Mouse (Mus musculus) intestine, embryonic 15.5 days (tissue): ENCODE measurements around the gene Map3k5. TPM values are rescaled to one million over a fixed set of nuclear protein-coding genes. Genes with fewer than 3 reads are reported as not detected.
"Not testable (repeated sequence)": the region's sequence is repeated elsewhere in the genome, so short reads cannot be mapped to it uniquely, and the experiment has no call there.

Experiments
- ATAC-seq: fragments of 200-750 bp; cut with Nextera tagmentation; 2 replicates; pipeline ENCODE4 v1.8.0; 2017; ENCODE audit warnings: moderate TSS enrichment, moderate library complexity
- H3K27ac ChIP-seq: fragments of 300-500 bp; sonication (generic); 2 replicates; pipeline ENCODE4 v1.5.1; 2015; ENCODE audit warnings: mild to moderate bottlenecking, inconsistent platforms
- H3K27me3 ChIP-seq: fragments of 300-500 bp; sonication (generic); replicated peaks from 2 replicates; pipeline ENCODE4 v1.6.1; 2015; ENCODE audit warnings: inconsistent platforms
- H3K36me3 ChIP-seq: fragments of 300-500 bp; sonication (generic); 2 replicates; pipeline ENCODE4 v1.6.1; 2015; ENCODE audit warnings: inconsistent platforms
- H3K4me1 ChIP-seq: fragments of 300-500 bp; sonication (generic); replicated peaks from 2 replicates; pipeline ENCODE4 v1.6.1; 2015; ENCODE audit warnings: inconsistent platforms
- H3K4me2 ChIP-seq: fragments of 300-500 bp; sonication (generic); replicated peaks from 2 replicates; pipeline ENCODE4 v1.6.1; 2015; ENCODE audit warnings: mild to moderate bottlenecking, inconsistent platforms
- H3K4me3 ChIP-seq: fragments of 300-500 bp; sonication (generic); replicated peaks from 2 replicates; pipeline ENCODE4 v1.5.1; 2015; ENCODE audit warnings: inconsistent platforms
- H3K9ac ChIP-seq: fragments of 300-500 bp; sonication (generic); 2 replicates; pipeline ENCODE4 v1.6.1; 2015; ENCODE audit warnings: inconsistent platforms
- H3K9me3 ChIP-seq: fragments of 300-500 bp; sonication (generic); 2 replicates; pipeline ENCODE4 v1.6.1; 2016; ENCODE audit warnings: inconsistent platforms
- WGBS: fragments of 180-500 bp; shearing (Covaris S2); methylation state at CpG from one replicate; pipeline ENCODE4 v1.1.7; 2015; 5-methylcytosine and 5-hydroxymethylcytosine counted together
- polyA plus RNA-seq: library from polyadenylated mRNA; unstranded; fragments of >200 nt; fragmentation: Nextera tagmentation; extraction: Ambion mirVana; gene quantifications from 2 replicates; pipeline ENCODE4 v1.2.1, GENCODE M21; 2015

The Map3k5 gene
- polyA plus RNA-seq, 1 experiment from 2014 or later: 1.9 TPM

DNA sequence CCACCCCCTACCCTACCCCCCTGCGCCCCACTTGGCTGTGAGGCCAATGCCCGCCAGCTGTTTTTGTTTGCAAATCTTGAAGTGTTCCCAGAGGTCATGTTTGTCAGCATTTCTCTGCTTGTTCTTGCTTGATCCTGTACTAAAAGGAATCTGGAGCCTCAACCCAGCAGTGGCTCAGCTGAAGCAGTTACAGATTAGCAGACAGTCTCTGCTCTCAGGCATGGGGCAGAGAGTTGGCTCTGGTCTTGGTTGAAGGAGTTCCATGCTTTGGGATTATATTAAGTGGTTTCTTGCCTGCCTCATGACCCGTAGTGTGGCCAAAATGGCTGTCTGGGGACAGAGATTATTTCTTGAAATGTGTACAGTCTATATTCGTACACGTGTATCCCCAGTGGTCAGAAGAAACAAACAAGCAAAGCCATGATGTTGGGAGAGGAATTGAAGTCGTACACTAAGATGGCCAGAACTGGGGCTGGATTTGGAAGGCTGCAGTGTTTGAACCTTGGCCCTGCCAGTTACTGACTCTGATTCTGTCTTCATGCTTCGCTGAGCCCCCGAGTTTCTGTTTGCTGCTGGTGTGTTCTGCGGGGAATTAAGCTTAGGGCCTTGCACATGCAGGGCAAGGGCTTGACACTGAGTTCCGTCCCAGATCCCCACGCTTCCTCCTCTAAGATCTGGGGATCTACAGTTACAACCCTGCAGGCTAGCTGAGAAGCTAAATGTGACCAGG, 18.9 kb downstream of the Map3k5 start:
- whole genome bisulfite sequencing: 85% methylated on average over 11 of the region's 11 CpGs
- no peak overlapping the region for H3K27ac ChIP-seq

DNA sequence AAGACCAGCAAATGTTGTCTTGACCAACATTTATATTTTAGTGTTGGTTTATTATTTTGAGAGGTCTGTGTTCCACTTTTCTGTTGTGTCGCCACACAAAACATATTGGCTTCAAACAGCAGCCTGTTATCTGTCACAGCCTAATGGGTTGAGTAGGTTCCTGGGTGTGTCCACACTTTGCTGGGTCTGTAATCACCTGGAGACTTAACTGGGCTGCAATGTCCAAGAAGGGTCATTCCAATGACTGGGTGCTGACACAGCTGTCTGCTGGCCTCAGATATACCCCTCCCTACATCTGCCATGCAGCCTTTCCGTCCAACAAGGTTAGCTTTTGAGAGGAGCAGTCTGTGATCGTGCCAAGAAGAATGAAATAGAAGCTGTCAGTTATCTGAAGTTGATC, 20.3 kb downstream of the Map3k5 start:
- Histone ChIP-seq H3K9me3 (no peaks in the 10 kb centered on the region), H3K4me2 (no peak overlapping the region), H3K27me3 (no peaks in the 10 kb centered on the region), H3K27ac (no peak overlapping the region), H3K36me3 (no peaks in the 10 kb centered on the region), H3K4me1 (peaks cover 12% of the 10 kb centered on the region), H3K4me3 (no peak overlapping the region), H3K9ac (no peak overlapping the region)
- ATAC-seq: no peak
- 79% methylated on average over 3 of the region's 3 CpGs for WGBS

More for the DNA sequence above, 18.9 kb downstream of the Map3k5 start:
- ATAC-seq: no peak
- peaks cover 12% of the 10 kb centered on the region for H3K4me1 ChIP-seq
- no peak overlapping the region for H3K4me3 ChIP-seq
- H3K27me3 ChIP-seq: no peaks in the 10 kb centered on the region
- no peak overlapping the region for H3K4me2 ChIP-seq
- no peaks in the 10 kb centered on the region for H3K9me3 ChIP-seq
- H3K36me3 ChIP-seq: no peaks in the 10 kb centered on the region
- H3K9ac ChIP-seq: no peak overlapping the region

GRCm38 (mm10) chr10:19955817-19956216, 21.5 kb downstream of the Map3k5 start:
- 94% methylated on average over 6 of the region's 6 CpGs for WGBS
- Histone ChIP-seq H3K27ac (no peak overlapping the region), H3K4me3 (no peak overlapping the region), H3K9me3 (no peaks in the 10 kb centered on the region), H3K4me2 (no peak overlapping the region), H3K27me3 (no peaks in the 10 kb centered on the region), H3K4me1 (peaks cover 12% of the 10 kb centered on the region), H3K36me3 (no peaks in the 10 kb centered on the region), H3K9ac (no peak overlapping the region)
- no peak for ATAC-seq

DNA sequence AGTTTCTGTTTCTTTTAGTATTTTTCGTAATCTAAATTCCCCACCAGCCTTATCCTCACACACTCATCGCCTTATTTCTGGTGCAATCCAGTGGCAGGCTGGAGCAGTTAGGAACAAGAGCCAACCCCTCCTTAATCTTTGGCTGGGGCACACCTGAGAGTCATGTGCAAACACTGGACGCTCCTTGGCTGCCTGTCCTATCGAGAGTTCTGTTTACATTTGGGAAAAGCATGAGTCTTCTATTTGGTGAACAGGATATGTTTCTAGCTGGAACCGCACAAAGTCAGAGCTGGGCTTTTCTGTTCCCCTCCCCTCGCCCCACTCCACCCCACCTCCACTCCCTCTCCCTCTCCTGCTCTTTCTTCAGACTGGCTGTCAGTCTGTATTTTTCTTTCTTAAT, 22.5 kb downstream of the Map3k5 start:
- H3K36me3 ChIP-seq: no peaks in the 10 kb centered on the region
- ATAC-seq: peak; percentile 76
- no peak overlapping the region for H3K9ac ChIP-seq
- peaks cover 12% of the 10 kb centered on the region for H3K4me1 ChIP-seq
- no peak overlapping the region for H3K4me3 ChIP-seq
- H3K27me3 ChIP-seq: no peaks in the 10 kb centered on the region
- WGBS: 26% methylated on average over 6 of the region's 6 CpGs
- H3K9me3 ChIP-seq: no peaks in the 10 kb centered on the region
- no peak overlapping the region for H3K27ac ChIP-seq
- peak overlapping the region; percentile 22; the same call in 1 of the 2 replicates for H3K4me2 ChIP-seq

DNA sequence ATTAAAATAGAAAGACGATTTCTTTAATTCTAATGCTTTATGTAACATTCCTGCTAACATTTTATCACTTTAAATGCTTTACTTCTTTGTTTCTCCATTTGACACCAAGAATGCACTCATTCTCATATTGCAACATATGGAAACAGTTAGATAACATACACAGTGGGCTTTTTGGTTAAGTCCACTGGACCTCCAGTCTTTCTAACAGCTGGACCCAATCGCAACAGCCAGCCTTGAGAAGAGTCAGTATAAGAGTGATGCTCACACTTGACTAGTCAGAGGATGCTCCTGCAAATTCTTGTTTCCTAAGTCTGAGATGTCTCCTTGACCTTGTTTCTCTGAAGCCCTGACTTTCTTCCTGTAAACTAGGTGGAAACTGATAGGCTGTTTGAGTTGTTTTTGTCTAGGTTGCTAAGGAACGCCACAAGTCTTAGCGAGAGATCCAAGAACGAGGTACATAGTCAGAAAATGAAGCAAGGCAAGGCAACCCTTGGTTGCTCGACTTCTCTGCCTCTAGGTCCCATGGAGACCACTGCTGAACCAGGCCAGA, 26.6 kb downstream of the Map3k5 start:
- no peaks in the 10 kb centered on the region for H3K9me3 ChIP-seq

GRCm38 (mm10) chr10:19962746-19963145, 28.5 kb downstream of the Map3k5 start:
- Histone ChIP-seq H3K9me3 (no peaks in the 10 kb centered on the region), H3K4me1 (peaks cover 6% of the 10 kb centered on the region; the same call in 1 of the 2 replicates), H3K9ac (no peak overlapping the region), H3K27me3 (no peaks in the 10 kb centered on the region), H3K36me3 (no peaks in the 10 kb centered on the region), H3K27ac (no peak overlapping the region), H3K4me3 (no peak overlapping the region), H3K4me2 (no peak overlapping the region)
- WGBS: 71% methylated on average over 4 of the region's 4 CpGs
- ATAC-seq: no peak

More for the DNA sequence above, 26.6 kb downstream of the Map3k5 start:
- Histone ChIP-seq H3K4me1 (peaks cover 18% of the 10 kb centered on the region), H3K36me3 (no peaks in the 10 kb centered on the region), H3K4me2 (no peak overlapping the region), H3K27me3 (no peaks in the 10 kb centered on the region), H3K9ac (no peak overlapping the region), H3K27ac (no peak overlapping the region), H3K4me3 (no peak overlapping the region)
- ATAC-seq: no peak
- WGBS: 68% methylated on average over 6 of the region's 6 CpGs

DNA sequence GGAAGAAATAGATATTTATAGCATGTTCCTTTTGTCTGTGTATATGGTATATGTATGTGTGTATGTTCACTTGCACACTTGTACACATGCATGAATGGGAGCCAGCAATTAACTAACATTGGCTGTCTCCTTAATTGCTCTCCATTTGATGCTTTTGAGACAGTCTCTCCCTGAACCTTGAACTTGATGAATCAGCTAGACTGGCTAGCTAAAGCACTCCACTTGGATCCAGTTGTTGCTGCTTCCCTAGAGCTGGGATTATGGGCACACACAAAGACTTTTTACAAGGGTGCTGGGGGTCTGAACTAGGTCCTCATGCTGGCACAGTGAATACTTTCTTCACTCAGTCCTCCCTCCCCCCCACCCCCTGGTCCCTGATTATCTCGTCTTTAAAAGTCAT, 28.9 kb downstream of the Map3k5 start:
- no peaks in the 10 kb centered on the region for H3K36me3 ChIP-seq
- H3K4me2 ChIP-seq: no peak overlapping the region

GRCm38 (mm10) chr10:19964105-19964504, 29.8 kb downstream of the Map3k5 start:
- Histone ChIP-seq H3K4me2 (no peak overlapping the region), H3K27ac (no peak overlapping the region), H3K27me3 (no peaks in the 10 kb centered on the region), H3K4me1 (peaks cover 6% of the 10 kb centered on the region; the same call in 1 of the 2 replicates), H3K9ac (no peak overlapping the region), H3K4me3 (no peak overlapping the region), H3K9me3 (no peaks in the 10 kb centered on the region), H3K36me3 (no peaks in the 10 kb centered on the region)
- 64% methylated on average over 4 of the region's 4 CpGs for WGBS
- no peak for ATAC-seq

More for the DNA sequence above, 28.9 kb downstream of the Map3k5 start:
- H3K9me3 ChIP-seq: no peaks in the 10 kb centered on the region
- WGBS: 68% methylated on average over 1 of the region's 1 CpGs
- H3K4me3 ChIP-seq: no peak overlapping the region
- no peak overlapping the region for H3K27ac ChIP-seq
- H3K27me3 ChIP-seq: no peaks in the 10 kb centered on the region
- no peak overlapping the region for H3K9ac ChIP-seq
- H3K4me1 ChIP-seq: peaks cover 6% of the 10 kb centered on the region; the same call in 1 of the 2 replicates
- no peak for ATAC-seq

- Histone ChIP-seq H3K36me3 (no peaks in the 10 kb centered on the region), H3K4me1 (peaks cover 6% of the 10 kb centered on the region; the same call in 1 of the 2 replicates), H3K27me3 (no peaks in the 10 kb centered on the region), H3K9me3 (no peaks in the 10 kb centered on the region), H3K4me3 (no peak overlapping the region), H3K27ac (no peak overlapping the region), H3K4me2 (no peak overlapping the region), H3K9ac (no peak overlapping the region)
- ATAC-seq: no peak
- WGBS: 74% methylated on average over 6 of the region's 6 CpGs
These were observed 32.3 kb downstream of the Map3k5 start for GRCm38 (mm10) chr10:19966597-19966996.

- no peaks in the 10 kb centered on the region for H3K36me3 ChIP-seq
- no peak overlapping the region for H3K27ac ChIP-seq
- H3K4me2 ChIP-seq: no peak overlapping the region
- no peaks in the 10 kb centered on the region for H3K9me3 ChIP-seq
- no peak for ATAC-seq
- no peak overlapping the region for H3K4me3 ChIP-seq
- 71% methylated on average over 8 of the region's 8 CpGs for WGBS
- H3K4me1 ChIP-seq: peaks cover 6% of the 10 kb centered on the region; the same call in 1 of the 2 replicates
- no peaks in the 10 kb centered on the region for H3K27me3 ChIP-seq
- no peak overlapping the region for H3K9ac ChIP-seq
These were observed 34.2 kb downstream of the Map3k5 start for GRCm38 (mm10) chr10:19968445-19968844.

DNA sequence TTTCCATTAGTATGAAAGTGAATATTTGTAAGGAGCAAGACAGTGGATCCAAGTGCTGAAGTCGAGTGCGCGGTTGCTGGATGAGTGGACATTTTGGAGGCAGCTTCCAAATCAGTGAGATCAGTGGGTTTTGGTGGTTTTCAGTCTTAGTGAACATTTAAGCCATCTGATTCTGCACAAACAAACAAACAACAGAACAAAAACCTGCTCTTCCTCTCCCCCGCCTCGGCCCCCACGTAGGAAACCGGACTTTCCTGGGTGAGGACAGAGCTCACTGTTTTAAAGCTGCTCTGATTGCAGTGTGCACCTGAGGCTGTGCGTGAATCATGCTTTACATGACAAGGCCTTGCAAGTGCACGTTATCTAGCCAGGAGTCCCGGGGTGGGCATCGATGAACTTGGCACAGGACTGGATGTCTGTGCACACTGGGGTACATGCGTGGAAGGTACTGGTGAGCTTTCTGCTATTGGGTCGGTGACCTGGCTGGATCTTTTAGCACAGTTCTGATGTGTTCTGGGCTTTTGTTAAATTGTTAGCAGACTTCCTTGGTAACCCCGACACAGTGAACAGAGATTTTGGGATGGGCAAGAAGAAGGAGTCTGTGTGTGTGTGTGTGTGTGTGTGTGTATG, 35.7 kb downstream of the Map3k5 start:
- Histone ChIP-seq H3K4me3 (no peak overlapping the region), H3K9ac (no peak overlapping the region), H3K27ac (no peak overlapping the region), H3K9me3 (no peaks in the 10 kb centered on the region), H3K4me1 (peaks cover 4% of the 10 kb centered on the region; the same call in 1 of the 2 replicates), H3K27me3 (no peaks in the 10 kb centered on the region), H3K36me3 (no peaks in the 10 kb centered on the region), H3K4me2 (no peak overlapping the region)
- no peak for ATAC-seq
- 80% methylated on average over 14 of the region's 14 CpGs for WGBS

DNA sequence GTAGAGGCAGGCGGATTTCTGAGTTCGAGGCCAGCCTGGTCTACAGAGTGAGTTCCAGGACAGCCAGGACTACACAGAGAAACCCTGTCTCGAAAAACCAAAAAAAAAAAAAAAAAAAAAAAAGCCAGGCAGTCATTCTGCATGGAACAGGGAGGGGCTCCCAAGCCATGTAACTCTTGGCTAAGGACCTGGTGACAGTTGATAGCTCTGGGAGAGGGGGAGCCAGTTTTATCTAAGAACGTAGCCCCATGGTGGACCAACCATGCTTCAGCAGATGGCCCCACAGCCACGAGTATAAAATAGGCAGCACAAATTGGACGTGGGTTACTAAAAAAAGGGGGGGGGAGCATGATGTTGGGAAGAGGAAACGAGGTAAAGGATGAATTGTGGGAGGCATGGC, 37.2 kb downstream of the Map3k5 start:
- H3K4me1 ChIP-seq, H3K4me3 ChIP-seq, H3K27ac ChIP-seq, H3K27me3 ChIP-seq, H3K4me2 ChIP-seq, H3K9me3 ChIP-seq, ATAC-seq, H3K36me3 ChIP-seq, H3K9ac ChIP-seq: not testable (repeated sequence)
- 82% methylated on average over 7 of the region's 7 CpGs for WGBS
